Mouse (Mus musculus) induced T-regulatory cell, adult 2 months (primary cell): ENCODE results near the gene Tmem178.
"Not testable (repeated sequence)": the region's sequence is repeated elsewhere in the genome, so short reads cannot be mapped to it uniquely, and the experiment has no call there.

Source experiments
- DNase-seq: peaks from one replicate; pipeline ENCODE4 v3.0.0-alpha.2; 2012; ENCODE audit warnings: low read depth

Tmem178 gene

GRCm38 (mm10) chr17:80945510-80945909 lies 1.1 kb downstream of the Tmem178 start:
- DNase-seq = not testable (repeated sequence)

GRCm38 (mm10) chr17:80946091-80946885 lies 1.9 kb downstream of the Tmem178 start:
- DNase-seq = no peak

- no peak for DNase-seq
Measured at GRCm38 (mm10) chr17:80947075-80947960, 2.9 kb downstream of the Tmem178 start.

GRCm38 (mm10) chr17:80949382-80949781 lies 5.0 kb downstream of the Tmem178 start:
- no peak for DNase-seq

- no peak for DNase-seq
Measured at GRCm38 (mm10) chr17:80949895-80950294, 5.5 kb downstream of the Tmem178 start.

- DNase-seq = no peak
Measured at GRCm38 (mm10) chr17:80952305-80952704, 7.9 kb downstream of the Tmem178 start.

- DNase-seq = no peak
Measured at GRCm38 (mm10) chr17:80955415-80955814, 11.0 kb downstream of the Tmem178 start.

GRCm38 (mm10) chr17:80955998-80956811 lies 11.8 kb downstream of the Tmem178 start:
- DNase-seq = no peak

- DNase-seq = no peak
Measured at GRCm38 (mm10) chr17:80958332-80958731, 13.9 kb downstream of the Tmem178 start.

GRCm38 (mm10) chr17:80959840-80960239 lies 15.4 kb downstream of the Tmem178 start:
- no peak for DNase-seq

- no peak for DNase-seq
Measured at GRCm38 (mm10) chr17:80967475-80967874, 23.0 kb downstream of the Tmem178 start.

- no peak for DNase-seq
Measured at GRCm38 (mm10) chr17:80969643-80970619, 25.5 kb downstream of the Tmem178 start.

- no peak for DNase-seq
Measured at GRCm38 (mm10) chr17:80970716-80971115, 26.3 kb downstream of the Tmem178 start.

- DNase-seq = no peak
Measured at GRCm38 (mm10) chr17:80972891-80973290, 28.5 kb downstream of the Tmem178 start.

- DNase-seq = no peak
Measured at GRCm38 (mm10) chr17:80977245-80977644, 32.8 kb downstream of the Tmem178 start.

- no peak for DNase-seq
Measured at GRCm38 (mm10) chr17:80980096-80980495, 35.7 kb downstream of the Tmem178 start.

- no peak for DNase-seq
Measured at GRCm38 (mm10) chr17:80981721-80982411, 37.4 kb downstream of the Tmem178 start.

- peak; percentile 53 for DNase-seq
Measured at GRCm38 (mm10) chr17:80982412-80982787, 38.0 kb downstream of the Tmem178 start.

GRCm38 (mm10) chr17:80982976-80983375 lies 38.5 kb downstream of the Tmem178 start:
- DNase-seq = no peak

- DNase-seq = no peak
Measured at GRCm38 (mm10) chr17:80991535-80992127, 47.2 kb downstream of the Tmem178 start.
